Mouse (Mus musculus) mature B cell (primary cell): ENCODE results near the gene Pax5.

ENCODE experiments used
- in situ Hi-C: fragments of 300-500 bp; cut with MboI; formaldehyde crosslinking; loops from 2 replicates; pipeline ENCODE4 v1.14.3; 2019

The Pax5 gene

DNA sequence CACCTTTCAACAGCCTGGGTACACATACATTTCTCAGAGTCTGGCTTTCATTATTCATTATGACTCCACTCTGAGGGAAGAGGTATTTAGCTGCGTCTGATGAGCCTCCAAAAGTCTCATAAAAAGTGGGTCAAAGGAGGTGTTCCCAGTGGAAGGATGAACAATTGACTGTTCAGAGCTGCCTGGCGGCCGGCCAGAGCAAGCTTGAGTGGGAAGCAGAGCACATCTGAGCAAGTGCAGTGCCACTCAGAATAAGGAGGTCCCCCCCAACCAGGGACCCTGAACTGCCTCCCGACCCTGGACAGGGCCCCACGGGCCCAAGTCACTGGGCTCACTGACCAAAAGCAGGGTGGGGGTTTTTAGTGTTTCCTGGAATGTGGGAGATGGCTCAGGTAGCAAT is 109.4 kb downstream of the Pax5 start:
- in situ Hi-C loops: no loop called here

- in situ Hi-C loops: no loop called here
These were observed 112.3 kb downstream of the Pax5 start for GRCm38 (mm10) chr4:44597965-44598364.

DNA sequence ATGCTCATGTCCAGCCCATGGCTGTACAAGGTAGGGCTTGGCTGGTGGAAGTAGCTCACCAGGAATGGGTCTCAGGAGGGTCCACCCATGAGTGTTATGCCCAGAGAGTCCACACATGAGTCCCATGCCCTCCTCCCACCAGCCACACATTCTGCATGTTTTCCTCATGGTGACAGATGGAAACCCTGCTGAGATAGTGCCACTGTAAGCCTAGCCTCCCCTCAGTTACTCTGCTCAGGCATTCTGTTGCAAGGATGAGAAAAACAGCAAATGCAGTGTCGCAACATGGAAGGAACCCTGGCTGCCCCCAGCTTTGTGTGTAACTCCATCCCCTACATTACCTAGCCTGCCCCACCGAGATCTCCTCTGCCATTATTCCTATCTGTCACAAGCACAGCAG is 117.2 kb downstream of the Pax5 start:
- in situ Hi-C loops: no loop called here

GRCm38 (mm10) chr4:44582687-44583086 is 127.6 kb downstream of the Pax5 start:
- in situ Hi-C loops: no loop called here

DNA sequence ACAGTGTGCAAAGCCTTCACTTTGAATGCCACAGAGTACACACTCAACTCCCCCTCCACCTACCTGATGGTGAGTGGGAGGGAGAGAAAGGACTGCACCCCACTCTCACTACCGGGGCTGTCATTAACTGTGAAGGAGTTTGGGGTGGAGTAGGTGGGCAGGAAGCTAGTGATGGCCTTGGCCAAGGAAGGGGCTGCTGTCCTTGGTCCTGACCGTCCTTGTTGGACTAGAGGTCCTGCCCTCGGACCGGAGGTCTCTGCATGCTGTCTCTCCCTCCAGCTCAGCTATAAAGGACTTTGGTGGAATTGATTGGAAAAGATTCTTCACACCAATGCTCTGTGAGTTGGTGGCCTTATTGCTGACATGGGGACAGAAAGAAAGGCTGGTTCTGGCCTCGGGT is 131.7 kb downstream of the Pax5 start:
- in situ Hi-C loops: no loop called here

DNA sequence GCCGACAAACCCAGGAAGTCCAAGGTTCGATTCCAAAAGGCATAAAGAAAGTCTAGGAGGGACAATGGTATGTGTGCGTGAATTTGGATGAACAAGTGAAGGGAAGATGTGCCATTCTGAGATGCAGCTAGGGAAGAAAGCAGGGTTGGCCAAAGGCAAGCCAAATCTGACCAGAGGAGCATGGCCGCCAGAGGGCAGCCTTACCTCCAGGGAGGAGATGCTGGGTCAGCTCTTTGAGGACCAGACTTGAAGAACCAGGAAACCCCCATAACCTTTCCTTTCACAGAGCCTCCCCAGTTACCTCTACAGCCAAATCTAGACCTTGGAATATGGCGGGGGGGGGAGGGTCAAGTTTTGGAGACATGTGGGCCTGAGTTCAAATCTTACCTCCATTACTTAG is 133.0 kb downstream of the Pax5 start:
- in situ Hi-C loops: no loop called here

- in situ Hi-C loops: no loop called here
These were observed 133.5 kb downstream of the Pax5 start for GRCm38 (mm10) chr4:44576786-44577185.

- in situ Hi-C loops: no loop called here
These were observed 137.3 kb downstream of the Pax5 start for GRCm38 (mm10) chr4:44573017-44573416.

DNA sequence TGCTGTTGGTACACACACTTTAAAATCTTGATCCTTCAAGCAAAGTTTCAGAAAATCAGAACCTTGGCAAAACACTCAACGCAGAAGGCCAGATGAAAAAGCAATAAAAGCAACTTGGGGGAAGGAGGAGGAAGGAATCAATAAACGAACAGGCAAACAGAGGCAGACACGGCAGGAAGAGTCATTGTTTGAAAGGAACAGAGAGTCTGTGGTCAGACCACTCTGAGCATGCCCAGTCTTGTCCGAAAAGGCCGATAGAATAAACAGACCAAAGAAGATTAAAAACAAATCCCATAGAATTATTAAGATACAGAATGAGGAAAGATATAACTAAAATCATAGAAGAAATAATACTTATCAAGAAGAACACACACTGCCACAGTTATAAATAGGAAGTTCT is 137.9 kb downstream of the Pax5 start:
- in situ Hi-C loops: no loop called here

DNA sequence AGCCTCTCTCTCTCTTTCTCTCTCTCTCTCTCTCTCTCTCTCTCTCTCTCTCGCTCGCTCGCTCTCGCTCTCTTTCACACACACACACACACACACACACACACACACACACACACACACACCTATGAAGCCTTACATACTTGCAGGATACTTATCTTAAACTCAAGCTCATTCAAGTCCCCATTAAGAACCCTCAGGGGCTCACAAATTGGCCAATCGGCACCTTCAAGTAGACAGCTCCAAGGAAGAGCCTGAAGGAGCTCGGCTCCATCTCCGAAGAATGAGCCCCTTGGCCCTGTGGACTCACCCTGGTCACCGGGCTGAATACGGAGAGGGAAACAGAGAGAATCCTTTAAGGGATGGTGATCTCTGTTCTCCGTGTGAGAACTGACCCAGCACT is 141.1 kb downstream of the Pax5 start:
- in situ Hi-C loops: no loop called here

DNA sequence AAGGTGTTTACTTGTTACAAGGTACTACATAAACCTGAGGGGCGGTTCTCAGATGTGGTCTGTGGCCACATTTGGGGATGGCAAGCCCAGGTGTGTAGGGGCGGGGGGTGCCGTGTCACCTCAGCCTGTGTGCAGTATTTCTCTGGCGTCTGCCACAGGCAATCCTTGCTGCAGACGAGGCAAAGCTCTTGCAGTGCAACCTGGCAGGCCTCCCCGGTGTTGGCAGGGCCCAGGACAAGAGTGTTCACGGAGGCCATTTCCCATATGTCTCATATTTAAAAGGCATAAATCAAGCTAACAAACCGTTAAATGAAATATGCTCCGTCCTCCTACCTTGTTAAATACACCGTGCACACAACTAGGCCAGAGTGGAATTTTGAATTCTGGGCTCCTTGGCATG is 141.6 kb downstream of the Pax5 start:
- in situ Hi-C loops: no loop called here

DNA sequence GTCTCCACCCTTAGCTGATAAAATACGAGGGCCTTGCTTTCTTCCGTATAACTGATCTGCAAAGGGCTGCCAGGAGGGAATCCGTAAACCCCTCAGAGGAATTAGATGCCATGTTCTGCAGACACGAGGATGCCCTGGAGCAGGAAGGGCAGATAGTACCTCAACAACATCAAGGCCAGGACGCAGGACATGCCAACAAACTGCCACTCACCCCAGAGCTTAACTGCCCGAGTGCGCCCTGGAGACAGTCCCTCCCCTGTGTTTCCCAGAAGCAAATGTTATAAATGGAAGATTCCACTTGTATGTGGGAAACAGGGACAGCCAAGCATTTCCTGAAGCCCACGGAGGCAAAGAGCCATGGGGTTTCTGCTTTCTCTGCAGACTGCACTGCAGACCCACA is 143.9 kb downstream of the Pax5 start:
- in situ Hi-C loops: no loop called here

GRCm38 (mm10) chr4:44565126-44566082 is 144.9 kb downstream of the Pax5 start:
- in situ Hi-C loops: no loop called here

DNA sequence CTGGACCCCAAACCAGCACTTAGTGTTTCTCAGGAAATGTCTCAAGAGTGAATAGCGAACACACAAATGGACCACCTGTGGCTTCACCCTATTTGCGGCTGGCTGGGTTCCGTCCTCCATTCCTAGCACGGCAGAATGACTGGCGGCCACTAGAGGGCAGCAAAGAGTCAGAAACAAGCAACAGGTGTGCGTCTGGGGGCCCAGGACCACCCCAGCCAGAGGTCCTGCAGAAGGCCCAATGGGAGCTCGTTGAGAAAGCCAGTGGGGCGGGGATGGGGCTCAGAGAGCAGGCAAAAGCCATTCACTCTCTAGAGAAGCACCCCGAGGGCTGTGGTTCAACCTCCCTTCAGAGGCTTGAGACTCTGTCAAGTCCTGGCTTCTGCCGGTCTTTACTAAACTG is 145.7 kb downstream of the Pax5 start:
- in situ Hi-C loops: no loop called here

- in situ Hi-C loops: no loop called here
These were observed 149.3 kb downstream of the Pax5 start for GRCm38 (mm10) chr4:44560956-44561355.

DNA sequence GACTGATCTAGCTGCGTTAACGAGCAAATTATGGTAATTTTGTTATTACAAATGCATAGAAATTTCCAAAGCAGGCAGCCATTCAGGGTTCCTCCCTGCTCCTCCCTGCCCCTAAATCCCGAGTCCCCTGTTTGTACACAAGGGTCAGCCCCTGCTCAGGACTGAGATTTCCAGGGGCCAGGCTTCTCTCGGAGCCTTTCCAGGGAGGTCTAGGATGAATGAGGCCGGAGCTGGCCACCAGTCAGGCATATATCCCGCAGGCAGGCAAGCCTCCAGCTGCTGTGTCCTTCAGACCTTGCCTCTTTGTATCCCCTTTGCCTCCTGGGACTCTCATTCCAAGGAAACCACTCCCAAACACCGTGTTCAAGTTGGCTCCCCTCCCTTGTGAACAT is 151.7 kb downstream of the Pax5 start:
- in situ Hi-C loops: no loop called here

GRCm38 (mm10) chr4:44557815-44558563 is 152.3 kb downstream of the Pax5 start:
- in situ Hi-C loops: no loop called here

GRCm38 (mm10) chr4:44556586-44557281 is 153.6 kb downstream of the Pax5 start:
- in situ Hi-C loops: no loop called here

GRCm38 (mm10) chr4:44555576-44555975 is 154.7 kb downstream of the Pax5 start:
- in situ Hi-C loops: no loop called here

DNA sequence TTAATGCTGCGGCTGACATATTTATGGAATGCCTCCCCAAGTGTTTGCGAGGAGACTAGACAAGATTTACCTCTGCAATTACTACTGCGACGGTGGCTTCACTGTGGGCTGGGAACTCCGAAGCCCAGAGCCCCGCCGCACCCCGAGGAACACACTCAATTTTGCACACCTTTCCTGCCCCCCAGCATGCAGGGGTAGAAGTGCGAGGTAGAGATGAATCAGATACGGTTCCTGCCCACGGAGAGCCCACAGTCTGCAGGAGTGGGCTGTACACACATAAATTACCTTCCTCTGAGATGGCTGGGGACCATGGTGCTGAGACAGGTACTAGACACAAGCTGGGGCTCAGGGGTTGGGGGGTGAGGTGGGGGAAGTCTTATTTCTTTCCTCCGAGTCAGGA is 158.8 kb downstream of the Pax5 start:
- in situ Hi-C loops: no loop called here

DNA sequence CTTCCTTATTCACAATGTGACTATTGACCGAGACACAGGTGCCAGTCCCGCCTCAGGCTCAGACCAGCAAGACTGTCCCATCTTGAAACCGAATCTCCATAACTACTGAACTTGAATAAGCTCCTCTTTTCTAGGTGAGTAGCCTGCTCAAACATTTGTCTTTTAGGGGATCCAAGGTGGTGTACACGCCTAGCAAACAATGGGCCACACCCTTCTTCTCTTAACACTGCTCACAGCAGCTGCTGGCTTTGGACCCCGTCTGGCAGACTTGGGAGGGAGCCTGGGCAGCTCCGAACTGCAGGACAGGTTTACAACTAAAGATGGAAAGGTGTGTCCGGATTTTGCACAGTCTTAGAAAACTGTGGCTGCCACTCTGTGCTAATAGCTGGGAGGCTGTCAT is 161.3 kb downstream of the Pax5 start:
- in situ Hi-C loops: no loop called here

- in situ Hi-C loops: no loop called here
These were observed 164.6 kb downstream of the Pax5 start for GRCm38 (mm10) chr4:44545669-44546068.

- in situ Hi-C loops: no loop called here
These were observed 165.8 kb downstream of the Pax5 start for GRCm38 (mm10) chr4:44544495-44544894.
